Mouse (Mus musculus): ENCODE data around the gene Elp4.

Elp4 gene

DNA sequence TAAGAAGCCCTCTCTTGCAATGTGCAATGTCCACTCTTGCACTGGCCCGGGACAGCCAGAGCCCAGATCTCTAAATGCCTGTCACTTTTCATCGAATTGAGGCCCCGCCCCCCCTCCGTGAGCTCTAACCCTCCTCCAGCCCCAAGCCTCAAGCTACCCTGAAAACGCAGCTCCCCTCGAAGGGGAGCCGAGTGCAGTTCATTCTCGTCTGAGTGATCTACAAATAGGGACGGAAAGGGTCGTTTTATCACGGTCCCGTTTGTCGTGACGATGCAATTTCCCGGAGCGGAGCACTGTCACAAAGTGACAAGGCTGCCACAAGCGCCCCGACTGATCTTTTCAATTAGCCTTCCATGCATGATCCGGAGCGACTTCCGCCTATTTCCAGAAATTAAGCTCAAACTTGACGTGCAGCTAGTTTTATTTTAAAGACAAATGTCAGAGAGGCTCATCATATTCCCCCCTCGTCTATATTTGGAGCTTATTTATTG is 222.3 kb downstream of the Elp4 start:
- DNase-seq, result no peak

DNA sequence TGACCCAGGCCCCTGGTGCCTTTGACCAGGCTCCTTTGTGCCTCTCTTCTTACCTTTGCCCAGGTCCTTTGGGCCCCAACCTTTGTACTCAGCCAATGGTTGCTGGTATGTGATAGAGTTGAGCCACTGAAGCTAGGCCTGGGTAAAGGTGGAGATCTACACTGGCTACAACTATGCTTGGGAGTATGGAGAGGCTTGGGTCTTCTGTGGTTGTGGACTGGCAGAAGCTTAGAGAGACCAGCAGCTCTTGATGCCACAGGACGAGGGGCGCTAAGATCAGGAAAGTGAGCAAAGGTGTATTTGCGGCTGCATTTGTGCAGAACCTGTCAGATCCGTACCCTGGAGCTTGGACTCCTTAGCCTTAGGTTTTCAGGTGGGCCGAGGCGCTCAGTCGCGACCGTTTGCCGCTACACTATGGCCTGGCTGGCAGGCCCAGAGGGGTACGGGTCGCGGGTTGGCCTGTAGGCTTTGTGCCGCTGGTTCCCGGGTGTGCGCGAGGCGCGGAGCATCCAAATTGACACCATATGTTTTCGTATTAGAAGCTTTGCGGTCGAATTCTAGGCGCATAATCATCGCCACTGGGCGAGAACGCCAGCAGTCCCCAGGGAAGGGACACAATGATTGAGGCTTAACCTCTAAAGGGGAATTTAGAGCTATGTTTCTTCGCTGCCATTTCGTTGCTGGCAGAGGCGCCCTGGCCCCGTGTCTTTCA is 223.2 kb downstream of the Elp4 start:
- DNase-seq, result no peak

DNA sequence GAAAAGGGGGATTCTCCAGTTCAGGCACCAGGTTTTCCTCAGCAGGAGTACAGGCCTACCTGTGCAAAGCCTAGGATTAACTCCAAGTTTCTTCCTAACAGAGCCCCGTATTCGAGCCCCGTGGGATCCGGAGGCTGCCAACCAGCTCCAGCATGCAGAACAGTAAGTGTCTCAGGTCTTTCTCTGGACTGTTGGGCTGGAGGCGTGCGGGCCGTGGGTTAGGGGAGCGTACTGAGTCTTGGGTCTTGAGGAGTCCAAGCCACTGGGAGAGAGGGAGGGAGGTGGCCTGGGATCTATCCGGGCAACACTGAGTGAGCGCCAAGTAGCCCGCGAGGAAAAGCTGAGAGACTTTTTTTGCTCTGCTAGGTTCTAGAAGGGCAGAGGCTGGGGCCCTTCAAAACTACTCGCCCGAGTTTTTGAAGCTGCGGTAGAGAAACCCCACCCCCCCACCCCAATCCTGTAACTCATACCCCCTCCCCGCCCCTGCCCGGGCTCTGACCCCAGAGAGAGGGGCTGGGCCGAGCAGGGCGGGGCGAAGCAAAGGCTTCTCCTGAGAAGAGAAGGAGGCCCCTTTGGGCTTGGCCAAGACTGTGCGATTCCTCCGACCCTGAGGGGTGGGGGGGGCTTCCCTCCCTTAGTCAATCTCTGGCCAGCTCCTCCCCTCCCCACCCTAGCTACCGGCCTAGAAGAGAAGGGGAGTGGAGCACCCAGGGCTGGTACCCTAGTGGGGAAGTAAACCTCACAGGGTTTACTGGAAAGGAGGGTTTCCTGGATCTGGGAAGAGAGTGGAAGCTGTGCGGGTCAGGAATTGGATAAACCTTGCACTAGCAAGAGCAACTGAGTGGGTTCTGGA is 224.0 kb downstream of the Elp4 start:
- no peak for DNase-seq

DNA sequence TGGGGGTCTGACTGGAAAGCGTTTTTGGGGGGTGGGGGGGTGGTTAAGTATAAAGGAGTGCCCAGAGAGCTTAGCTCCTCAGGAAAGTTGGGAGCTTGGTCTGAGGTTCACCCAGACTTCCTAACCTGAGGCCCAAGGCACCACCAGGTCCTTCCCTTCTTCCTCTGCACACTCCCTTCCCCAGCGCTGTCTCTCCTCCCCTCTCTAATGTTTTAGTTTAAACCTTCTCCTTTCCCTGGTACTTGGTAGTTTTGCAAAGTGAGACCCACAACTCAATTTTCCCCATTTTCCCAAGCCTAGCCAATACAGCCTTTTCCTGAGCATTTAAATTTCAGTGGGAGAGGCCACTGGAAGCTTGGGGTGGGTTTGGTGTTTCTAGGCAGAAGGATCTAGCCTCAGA is 225.0 kb downstream of the Elp4 start:
- no peak for DNase-seq

DNA sequence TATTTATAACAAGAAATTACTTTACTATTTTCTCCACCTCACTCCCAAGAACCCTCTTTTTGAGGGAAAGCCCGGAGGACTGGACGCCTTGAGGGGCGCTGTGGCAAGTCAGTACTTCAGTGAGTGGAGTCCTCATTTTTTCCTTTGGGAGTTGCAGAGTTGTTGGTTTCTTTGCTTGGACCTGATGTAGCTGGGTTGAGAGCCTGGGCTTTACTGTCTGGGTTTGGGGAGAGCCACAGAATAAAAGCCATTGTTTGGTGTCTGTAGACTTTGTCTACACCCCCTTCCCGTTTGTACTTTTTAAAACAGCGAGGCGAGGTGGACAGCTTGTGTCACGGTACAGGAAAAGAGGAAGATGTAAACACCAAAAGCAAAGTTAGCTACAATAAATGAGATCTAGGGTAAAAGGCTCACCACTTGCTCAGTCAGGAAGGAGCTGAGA is 225.5 kb downstream of the Elp4 start:
- DNase-seq, result no peak

DNA sequence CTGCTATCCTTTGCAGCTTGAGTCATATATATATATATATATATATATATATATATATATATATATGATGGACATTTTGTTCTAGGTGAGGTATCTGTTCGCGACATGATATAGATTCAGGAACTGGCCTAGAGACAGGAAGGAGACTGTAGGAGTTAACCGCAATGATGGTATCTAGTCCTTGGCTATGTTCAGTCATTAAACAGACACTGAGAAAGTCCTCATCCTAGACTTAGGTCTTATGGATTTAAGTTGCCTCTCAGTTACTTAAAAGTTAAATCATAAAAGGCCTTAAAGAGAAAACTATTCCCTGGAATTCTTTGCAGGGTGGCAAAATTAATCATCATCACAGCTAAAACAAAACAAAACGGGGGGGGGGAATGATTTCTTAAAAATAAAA is 226.1 kb downstream of the Elp4 start:
- DNase-seq, result no peak

DNA sequence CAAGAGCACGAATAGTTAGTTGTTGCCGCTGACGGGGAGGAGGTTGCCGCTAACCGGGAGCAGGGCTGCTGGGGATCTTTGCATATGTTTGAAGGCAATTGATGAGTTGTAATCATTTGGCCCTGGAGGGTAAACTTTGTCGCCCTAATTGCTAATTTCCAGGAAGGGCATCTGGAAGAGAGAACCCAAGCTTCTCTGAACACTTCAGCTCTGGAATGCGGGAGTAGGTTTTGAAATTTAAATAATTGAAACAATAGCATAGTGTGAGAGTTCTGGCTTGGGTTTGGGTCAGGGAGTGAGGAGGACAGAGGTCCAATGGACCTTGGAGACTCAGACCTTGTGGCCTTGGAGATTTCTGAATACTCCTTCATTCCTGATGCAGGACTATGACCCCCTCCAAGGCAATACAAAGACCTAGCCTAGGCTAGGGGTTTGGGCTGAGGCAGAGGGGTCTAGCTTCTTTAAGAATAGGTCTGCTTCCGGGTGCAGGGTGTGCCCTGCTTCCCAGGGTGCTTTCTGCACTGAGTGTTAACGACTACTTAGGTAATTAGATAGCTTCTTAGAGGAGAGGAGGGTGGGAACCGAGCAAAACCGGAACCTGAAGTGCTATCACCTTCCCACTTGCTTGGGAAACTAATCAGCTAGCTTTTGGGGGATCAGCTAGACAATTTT is 226.8 kb downstream of the Elp4 start:
- no peak for DNase-seq

DNA sequence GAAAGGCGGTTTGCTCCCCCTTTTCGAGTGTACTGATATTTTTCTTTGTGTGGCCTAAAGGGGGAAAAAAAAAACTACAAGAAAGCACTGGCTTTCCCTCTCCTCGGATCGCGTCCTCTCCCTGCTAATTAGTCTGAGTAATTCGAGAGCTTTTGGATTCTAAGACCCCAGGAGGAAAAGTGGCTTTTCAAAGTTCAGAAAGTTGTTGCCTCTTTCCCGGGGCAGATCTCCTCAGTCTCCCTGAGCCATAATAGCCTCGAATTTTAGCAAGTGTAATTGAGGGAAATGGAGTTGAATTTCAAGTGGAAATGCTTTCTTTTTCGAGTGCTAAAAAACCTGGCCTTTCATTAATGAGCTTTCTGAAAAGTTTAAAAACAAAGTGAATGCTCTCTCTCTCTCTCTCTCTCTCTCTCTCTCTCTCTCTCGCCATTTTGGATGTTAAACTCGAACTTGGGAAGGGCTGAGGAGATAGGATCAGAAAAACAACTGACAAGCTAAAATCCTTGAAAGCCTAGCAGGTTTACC is 227.4 kb downstream of the Elp4 start:
- no peak for DNase-seq

DNA sequence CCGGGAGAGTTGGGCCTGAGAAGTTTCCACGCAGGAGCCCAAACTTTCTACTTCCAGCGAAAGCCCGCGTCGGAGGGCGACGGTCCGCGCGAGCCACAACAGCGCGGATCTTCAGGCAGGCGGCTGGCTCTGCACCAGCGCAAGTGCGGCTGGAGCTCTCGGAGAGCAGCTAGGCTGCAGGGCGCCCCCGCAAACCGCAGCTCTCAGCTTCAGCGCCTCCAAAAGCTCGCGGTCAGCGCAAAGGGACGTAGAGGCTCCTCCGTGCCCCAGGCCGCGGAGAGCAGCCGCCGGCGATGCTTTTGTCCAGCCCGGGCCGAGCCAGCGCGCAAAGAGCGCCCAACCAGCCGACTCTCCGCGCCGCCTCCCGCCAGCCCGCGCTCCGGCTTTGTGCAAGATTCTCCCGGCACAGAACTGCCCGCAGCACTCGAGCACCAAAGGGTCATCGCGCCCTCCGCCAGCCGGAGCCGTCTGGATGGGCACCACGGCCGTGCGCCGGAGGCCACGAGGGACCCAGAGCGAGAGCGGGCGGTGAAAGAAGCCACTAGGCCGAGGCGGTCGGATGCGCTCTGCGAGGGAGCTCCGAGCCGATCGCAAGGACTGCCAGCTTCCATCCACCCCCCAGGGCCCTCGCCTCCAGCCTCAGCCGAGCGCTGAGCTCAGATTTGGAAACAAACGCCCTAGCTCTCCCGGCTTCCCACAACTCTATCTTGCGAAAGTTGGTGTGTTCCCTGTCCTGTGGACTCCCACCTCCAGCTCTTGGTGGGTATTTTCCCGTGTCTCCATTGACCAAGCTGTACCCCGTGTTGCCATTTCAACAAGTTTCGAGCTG is 228.1 kb downstream of the Elp4 start:
- DNase-seq, result no peak

DNA sequence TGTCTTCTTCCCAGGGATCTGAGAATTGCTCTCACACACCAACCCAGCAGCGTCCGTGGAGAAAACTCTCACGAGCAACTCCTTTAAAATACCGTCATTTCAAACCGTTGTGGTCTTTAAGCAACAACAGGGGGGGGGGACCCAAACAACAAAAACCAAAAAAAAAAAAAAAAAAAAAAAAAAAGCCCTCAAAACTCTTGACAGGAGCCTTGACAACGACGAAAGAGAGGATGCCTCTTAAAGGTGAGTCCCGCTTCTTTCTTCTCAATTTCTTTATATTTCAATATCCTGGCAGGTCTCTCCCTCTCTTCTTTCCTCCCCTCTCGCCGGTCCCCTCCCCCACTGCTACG is 228.7 kb downstream of the Elp4 start:
- DNase-seq, result no peak

DNA sequence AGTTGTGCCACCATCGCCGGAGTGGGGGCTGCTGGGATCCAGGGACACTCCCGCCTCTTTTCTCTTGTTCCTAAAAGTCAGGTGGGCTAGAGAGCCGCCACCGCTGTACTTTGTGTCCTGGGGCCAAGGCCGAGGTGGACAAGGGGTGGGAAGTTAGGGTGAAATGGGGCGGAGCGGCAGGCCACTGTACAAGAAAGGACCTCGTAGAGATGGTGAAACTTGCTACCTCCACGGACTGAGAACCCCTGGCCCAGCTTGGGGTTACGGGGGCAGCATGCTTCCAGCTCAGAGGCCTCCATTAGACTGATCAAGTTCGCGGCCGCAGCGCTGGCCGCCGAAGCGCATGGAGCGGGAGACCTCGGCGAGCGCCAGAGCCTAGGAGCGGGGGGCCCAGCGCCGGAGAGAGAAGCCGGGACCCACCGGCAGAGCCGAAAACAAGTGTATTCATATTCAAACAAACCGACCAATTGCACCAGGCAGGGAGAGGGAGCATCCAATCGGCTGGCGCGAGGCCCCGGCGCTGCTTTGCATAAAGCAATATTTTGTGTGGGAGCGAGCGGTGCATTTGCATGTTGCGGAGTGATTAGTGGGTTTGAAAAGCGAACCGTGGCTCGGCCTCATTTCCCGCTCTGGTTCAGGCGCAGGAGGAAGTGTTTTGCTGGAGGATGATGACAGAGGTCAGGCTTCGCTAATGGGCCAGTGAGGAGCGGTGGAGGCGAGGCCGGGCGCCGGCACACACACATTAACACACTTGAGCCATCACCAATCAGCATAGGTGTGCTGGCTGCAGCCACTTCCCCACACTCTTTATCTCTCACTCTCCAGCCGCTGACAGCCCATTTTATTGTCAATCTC is 229.3 kb downstream of the Elp4 start:
- DNase-seq, result peak; percentile 14 to 43

DNA sequence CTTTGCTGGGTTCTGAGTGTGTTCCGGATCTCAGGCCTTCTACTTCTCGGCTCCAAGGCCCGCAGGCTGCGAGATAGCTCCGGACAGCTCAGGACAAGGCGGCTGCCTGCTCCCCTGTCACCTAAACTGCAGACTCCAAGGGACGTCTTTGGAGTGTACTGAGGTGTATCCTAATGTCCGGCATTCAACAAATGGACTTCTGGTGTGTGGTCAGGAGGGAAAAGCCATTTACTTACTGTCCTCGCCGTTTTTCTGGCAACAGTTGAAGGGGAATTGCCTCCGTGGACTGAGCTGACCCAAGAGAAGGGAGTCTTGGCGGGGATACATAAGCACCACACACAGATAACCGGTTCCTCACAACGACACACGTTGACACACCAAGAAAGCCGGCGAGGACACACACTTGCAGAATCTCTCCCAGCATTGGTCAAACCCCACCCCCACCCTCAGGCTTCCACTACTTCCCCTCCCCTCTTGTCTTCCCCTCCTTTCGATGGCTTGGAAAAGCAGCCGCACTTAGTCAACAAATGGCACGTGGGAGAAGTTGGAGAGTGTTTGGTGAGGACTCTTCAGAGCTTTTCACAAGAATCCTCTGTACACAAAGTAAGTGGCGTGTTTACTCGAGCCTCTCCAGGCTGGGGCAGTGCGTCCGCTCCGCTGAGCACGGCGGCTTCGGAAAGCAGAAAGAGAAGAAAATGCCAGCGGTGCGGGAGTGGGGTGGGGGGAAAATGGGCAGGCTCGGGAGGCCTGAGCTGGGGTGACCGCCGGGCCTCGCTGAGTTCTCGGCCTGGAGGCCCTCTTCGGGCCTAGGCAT is 230.1 kb downstream of the Elp4 start:
- no peak for DNase-seq

DNA sequence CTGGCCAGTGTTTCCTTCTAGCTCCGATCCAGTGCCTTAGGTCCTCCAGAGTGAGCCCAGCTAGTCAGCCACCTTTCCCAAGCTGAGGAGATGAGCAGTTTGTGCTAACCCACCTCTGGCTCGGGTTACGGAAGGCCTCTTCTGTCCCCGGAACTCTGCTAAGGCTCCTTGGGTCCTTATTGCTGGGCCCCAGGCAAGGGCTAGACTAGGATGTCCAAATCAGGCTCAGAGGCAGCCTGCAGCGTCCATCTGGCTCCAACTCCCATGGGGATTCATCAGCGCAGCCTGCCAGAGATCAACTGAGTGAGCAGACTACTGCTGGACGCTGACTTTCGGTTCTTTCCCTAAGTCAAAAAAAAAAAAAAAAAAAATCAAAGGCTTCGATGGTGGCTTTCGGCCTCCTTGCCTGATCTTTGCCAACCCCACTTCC is 230.7 kb downstream of the Elp4 start:
- no peak for DNase-seq

DNA sequence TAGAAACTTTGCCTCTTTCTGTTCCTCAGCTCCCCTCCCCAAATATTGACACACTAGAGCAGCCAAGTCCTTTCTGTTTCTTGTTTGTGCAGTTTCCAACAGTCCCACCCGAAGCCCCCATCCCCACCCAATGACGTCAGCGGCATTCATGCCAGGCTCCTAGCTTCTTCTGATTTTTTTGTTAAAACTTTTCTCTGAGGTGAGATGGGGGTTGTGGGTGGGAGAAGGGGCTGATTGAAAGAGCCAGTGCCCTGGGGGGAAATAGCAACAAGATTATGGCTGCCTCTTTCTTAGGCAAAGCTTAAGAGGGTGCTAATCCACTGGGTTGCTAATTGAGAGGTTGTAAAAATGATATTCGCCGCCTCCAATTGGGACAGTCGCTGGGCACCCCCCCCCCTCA is 231.3 kb downstream of the Elp4 start:
- no peak for DNase-seq

DNA sequence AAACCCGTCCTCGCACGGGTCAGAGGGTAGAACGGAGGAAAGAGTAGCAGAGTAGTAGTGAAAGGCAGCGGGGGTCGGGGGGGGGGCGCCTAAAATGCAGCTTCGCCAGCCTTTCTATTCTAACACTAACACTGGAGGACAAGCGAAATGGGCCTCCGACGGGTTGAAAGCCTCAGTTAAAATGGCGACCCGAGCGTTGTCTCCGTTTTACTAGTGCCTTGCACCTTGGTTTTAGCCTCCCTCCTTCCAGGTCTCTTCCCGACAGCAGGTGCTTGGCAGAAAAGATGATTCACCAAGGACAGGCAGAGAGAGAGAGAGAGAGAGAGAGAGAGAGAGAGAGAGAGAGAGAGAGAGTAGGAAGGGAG is 231.8 kb downstream of the Elp4 start:
- no peak for DNase-seq

DNA sequence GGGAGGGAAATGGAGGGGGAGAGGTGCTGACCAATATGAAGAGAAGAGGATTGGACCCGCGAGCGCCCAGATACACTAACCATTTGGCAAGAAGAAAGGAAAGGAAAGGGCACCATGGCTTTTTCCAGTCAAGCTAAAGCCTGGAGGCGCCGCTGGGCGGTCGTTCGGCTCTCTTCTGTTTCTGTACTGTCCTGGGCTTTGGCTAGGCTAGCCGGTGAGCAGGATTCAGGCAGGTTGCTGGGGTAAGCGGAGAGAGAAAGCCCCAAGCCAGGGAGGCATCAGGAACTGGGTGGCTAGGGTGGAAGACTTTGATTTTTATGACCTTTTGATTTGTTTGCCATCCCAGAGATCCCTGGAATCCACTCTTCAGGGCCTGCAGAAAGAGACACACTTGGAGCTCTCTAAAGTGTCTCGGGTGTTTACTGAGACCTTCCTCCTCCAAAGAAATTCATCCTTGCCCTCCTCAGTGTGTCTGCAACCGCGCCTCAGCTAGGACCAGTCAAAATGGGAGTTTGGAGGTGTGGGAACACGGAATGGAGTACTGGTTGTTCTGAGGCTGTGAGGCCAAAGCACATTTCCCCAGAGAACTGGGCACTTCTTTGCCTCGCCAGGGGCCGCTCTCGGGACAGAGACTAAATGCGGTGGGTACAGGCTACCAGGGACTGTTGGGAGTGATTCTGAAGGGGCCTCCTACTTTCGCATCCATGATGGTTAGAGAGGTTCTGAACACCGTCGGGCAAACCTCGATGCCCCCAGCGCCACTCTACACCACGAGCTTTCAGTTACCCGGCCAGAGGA is 232.4 kb downstream of the Elp4 start:
- no peak for DNase-seq

DNA sequence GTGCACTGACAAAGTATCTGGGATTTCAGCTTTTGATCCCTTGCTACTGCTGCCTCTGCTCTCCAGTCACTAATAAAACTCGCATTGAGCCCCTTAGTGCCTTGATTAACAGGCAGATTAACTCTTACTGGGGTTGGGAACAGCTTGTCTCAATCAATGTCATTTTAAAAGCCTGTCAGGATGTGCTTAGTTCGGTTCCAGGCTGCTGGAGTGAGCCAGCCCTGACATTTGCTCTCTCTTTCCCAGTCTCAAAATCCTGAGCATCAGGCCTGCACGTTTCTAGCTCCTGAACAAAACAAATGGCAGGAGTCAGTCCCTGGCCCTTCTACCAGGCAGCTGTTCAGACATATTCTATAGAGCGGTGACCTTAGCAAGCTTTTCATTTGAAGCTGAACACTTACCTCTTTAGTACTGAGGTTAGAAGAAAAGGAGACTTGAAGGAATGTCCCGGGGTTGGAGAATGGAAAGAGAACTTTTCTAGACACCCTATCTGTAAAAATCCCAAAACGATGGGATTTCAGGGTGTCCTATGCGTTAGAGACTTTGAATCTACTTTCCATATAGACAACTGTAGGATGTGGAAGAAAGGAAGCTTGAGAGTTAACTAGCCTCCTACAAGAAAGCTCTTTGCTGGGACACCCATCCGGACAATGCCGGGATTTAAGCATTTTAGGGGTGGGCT is 233.1 kb downstream of the Elp4 start:
- no peak for DNase-seq

DNA sequence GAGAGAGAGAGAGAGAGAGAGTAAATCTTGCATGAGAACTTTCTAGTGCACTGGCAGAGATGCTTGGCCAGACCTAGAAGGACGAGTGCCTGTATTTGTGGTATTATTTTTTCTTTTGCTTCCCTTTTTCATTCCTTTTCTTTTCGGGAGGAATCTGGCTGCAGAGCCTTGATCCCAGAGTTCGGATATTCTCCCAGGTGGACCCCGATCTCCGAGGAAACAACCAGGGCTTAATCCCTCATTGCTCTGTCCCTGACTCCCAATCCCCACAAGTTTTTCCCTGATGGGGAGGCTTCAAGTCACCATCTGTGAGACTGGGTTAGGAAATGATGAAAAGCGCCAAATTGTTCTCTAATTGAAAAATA is 233.7 kb downstream of the Elp4 start:
- DNase-seq, result no peak
